Mouse (Mus musculus) left cerebral cortex, postnatal 14 days (tissue): ENCODE measurements at regions not wholly inside any gene's neighbourhood (a gene's known extent, or its start where the extent isn't known, plus 50 kb on each side); places are given as distances from the start of the nearest gene placed in this dataset.

Experiments used
- DNase-seq, 2 experiments: peaks; one replicate each; pipeline ENCODE4 v3.0.0; 2021 to 2022; ENCODE audit warnings: low spot score in 2 of 2, mixed read lengths in 1 of 2
- intact Hi-C: fragments of 180-260 bp; cut with DNase I; formaldehyde crosslinking; loops from one replicate; pipeline ENCODE4 v1.15.1; 2025

- DNase-seq = no peak
- intact Hi-C loops = no loop called here
Measured at GRCm38 (mm10) chr10:61034056-61034455, 55.1 kb upstream of the Pcbd1 start.

- intact Hi-C loops = no loop called here
Measured at GRCm38 (mm10) chr10:61028598-61028997, 60.5 kb upstream of the Pcbd1 start.

GRCm38 (mm10) chr10:61027215-61027614, 61.9 kb upstream of the Pcbd1 start:
- DNase-seq = no peak

More at GRCm38 (mm10) chr10:61028598-61028997, 60.5 kb upstream of the Pcbd1 start:
- DNase-seq = no peak

GRCm38 (mm10) chr10:61025061-61025460, 64.1 kb upstream of the Pcbd1 start:
- no peak for DNase-seq
- intact Hi-C loops = no loop called here

More at GRCm38 (mm10) chr10:61027215-61027614, 61.9 kb upstream of the Pcbd1 start:
- intact Hi-C loops = no loop called here

GRCm38 (mm10) chr10:61024166-61024565, 65.0 kb upstream of the Pcbd1 start:
- intact Hi-C loops = no loop called here
- no peak for DNase-seq

GRCm38 (mm10) chr10:61023431-61023830, 65.7 kb upstream of the Pcbd1 start:
- intact Hi-C loops = no loop called here
- no peak for DNase-seq

GRCm38 (mm10) chr10:61019566-61019965, 69.6 kb upstream of the Pcbd1 start:
- peak; percentile 44 to 62 for DNase-seq
- intact Hi-C loops = no loop called here

GRCm38 (mm10) chr10:61012199-61012695, 76.9 kb upstream of the Pcbd1 start:
- intact Hi-C loops = no loop called here
- no peak for DNase-seq

GRCm38 (mm10) chr10:61010697-61011096, 78.4 kb upstream of the Pcbd1 start:
- DNase-seq = peak; percentile 24 to 47

GRCm38 (mm10) chr10:61007403-61007802, 81.7 kb upstream of the Pcbd1 start:
- no peak for DNase-seq
- intact Hi-C loops = no loop called here

More at GRCm38 (mm10) chr10:61010697-61011096, 78.4 kb upstream of the Pcbd1 start:
- intact Hi-C loops = no loop called here

- DNase-seq = peak; percentile 30 to 35
- intact Hi-C loops = no loop called here
Measured at GRCm38 (mm10) chr10:61001745-61002160, 87.4 kb upstream of the Pcbd1 start.

GRCm38 (mm10) chr10:60997393-60997792, 91.7 kb upstream of the Pcbd1 start:
- DNase-seq = no peak
- intact Hi-C loops = no loop called here

GRCm38 (mm10) chr10:60995908-60996640, 93.1 kb upstream of the Pcbd1 start:
- intact Hi-C loops = no loop called here
- peak in 1 of 2 experiments; percentile 61 for DNase-seq

GRCm38 (mm10) chr10:60985109-60985576, 104.0 kb upstream of the Pcbd1 start:
- peak in 1 of 2 experiments; percentile 9 for DNase-seq
- intact Hi-C loops = no loop called here

GRCm38 (mm10) chr10:60981770-60982169, 107.4 kb upstream of the Pcbd1 start:
- DNase-seq = no peak
- intact Hi-C loops = no loop called here

- intact Hi-C loops = no loop called here
- DNase-seq = no peak
Measured at GRCm38 (mm10) chr10:60973615-60974014, 115.5 kb upstream of the Pcbd1 start.

GRCm38 (mm10) chr10:60964843-60965242, 124.3 kb upstream of the Pcbd1 start:
- intact Hi-C loops = no loop called here
- no peak for DNase-seq

GRCm38 (mm10) chr10:60957820-60958233, 126.4 kb upstream of the Unc5b start:
- DNase-seq = peak; percentile 16 to 28
- intact Hi-C loops = no loop called here

GRCm38 (mm10) chr10:60955467-60955866, 124.1 kb upstream of the Unc5b start:
- DNase-seq = no peak
- intact Hi-C loops = no loop called here

GRCm38 (mm10) chr10:60952495-60952894, 121.1 kb upstream of the Unc5b start:
- no peak for DNase-seq
- intact Hi-C loops = no loop called here
